Mouse (Mus musculus) hindbrain, embryonic 11.5 days (tissue): ENCODE measurements at regions not wholly inside any gene's neighbourhood (a gene's known extent, or its start where the extent isn't known, plus 50 kb on each side); places are given as distances from the start of the nearest gene placed in this dataset.

Experiments used
- ATAC-seq: fragments of 200-750 bp; cut with Nextera tagmentation; 2 replicates; pipeline ENCODE4 v1.8.0; 2017; ENCODE audit warnings: mild to moderate bottlenecking, moderate TSS enrichment, moderate library complexity; ENCODE audit not compliant: low FRiP score
- DNase-seq: peaks from one replicate; pipeline ENCODE4 v3.0.0-alpha.2; 2015; ENCODE audit warnings: low spot score
- H3K27ac ChIP-seq: fragments of 300-500 bp; sonication (generic); 2 replicates; pipeline ENCODE4 v1.5.1; 2014; ENCODE audit warnings: mild to moderate bottlenecking, low read depth, low read length
- H3K27me3 ChIP-seq: fragments of 300-500 bp; sonication (generic); 2 replicates; pipeline ENCODE4 v1.6.1; 2014; ENCODE audit warnings: mild to moderate bottlenecking, low read length, moderate library complexity, mixed read lengths; ENCODE audit not compliant: control insufficient read depth, insufficient read depth
- H3K36me3 ChIP-seq: fragments of 300-500 bp; sonication (generic); 2 replicates; pipeline ENCODE4 v1.6.1; 2014; ENCODE audit warnings: mild to moderate bottlenecking, low read length, moderate library complexity, mixed read lengths; ENCODE audit not compliant: control insufficient read depth, insufficient read depth
- H3K4me1 ChIP-seq: fragments of 300-500 bp; sonication (generic); replicated peaks from 2 replicates; pipeline ENCODE4 v1.6.1; 2014; ENCODE audit warnings: low read length, mixed read lengths; ENCODE audit not compliant: control insufficient read depth, insufficient read depth
- H3K4me2 ChIP-seq: fragments of 300-500 bp; sonication (generic); replicated peaks from 2 replicates; pipeline ENCODE4 v1.6.1; 2014; ENCODE audit warnings: mild to moderate bottlenecking, low read depth, low read length
- H3K4me3 ChIP-seq: fragments of 300-500 bp; sonication (generic); 2 replicates; pipeline ENCODE4 v1.5.1; 2014; ENCODE audit warnings: low read depth, low read length
- H3K9ac ChIP-seq: fragments of 300-500 bp; sonication (generic); 2 replicates; pipeline ENCODE4 v1.6.1; 2014; ENCODE audit warnings: low read depth, low read length
- H3K9me3 ChIP-seq: fragments of 300-500 bp; sonication (generic); 2 replicates; pipeline ENCODE4 v1.6.1; 2016; ENCODE audit warnings: low read length; ENCODE audit not compliant: control insufficient read depth
- WGBS: fragments of 180-500 bp; shearing (Covaris S2); extraction: QIAGEN DNeasy Blood & Tissue Kit; methylation state at CpG from one replicate; pipeline ENCODE4 v1.1.7; 2014; 5-methylcytosine and 5-hydroxymethylcytosine counted together

DNA sequence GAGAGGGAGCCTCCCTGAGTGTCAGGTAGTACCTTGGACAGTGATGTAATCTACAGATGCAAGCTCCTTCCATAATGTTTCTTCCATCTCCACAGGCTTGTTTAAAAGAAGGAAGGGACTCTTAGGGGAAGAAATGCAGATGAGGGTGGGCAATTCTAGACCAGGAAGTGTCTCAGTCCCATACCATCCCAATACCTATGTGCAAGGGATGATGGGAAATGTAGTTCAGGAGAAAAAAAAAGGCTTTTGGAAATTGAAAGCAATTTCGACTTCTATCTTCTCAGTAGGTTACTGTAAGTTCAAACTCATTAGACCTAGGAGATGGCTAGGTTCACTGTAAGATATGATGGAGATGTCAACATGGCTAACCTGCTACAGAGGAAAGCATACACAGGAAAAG lies 68.3 kb downstream of the Cd83 start:
- H3K27me3 ChIP-seq: no peaks in the 10 kb centered on the region
- whole genome bisulfite sequencing: 78% methylated on average over 1 of the region's 1 CpGs
- H3K9me3 ChIP-seq: no peaks in the 10 kb centered on the region
- no peaks in the 10 kb centered on the region for H3K36me3 ChIP-seq
- H3K27ac ChIP-seq: no peak overlapping the region
- no peak for ATAC-seq
- H3K9ac ChIP-seq: no peak overlapping the region
- no peak overlapping the region for H3K4me3 ChIP-seq
- no peak for DNase-seq
- no peak overlapping the region for H3K4me2 ChIP-seq
- 0 out of 2 replicates have a peak, but pooled peaks cover 3% of the 10 kb centered on the region for H3K4me1 ChIP-seq

DNA sequence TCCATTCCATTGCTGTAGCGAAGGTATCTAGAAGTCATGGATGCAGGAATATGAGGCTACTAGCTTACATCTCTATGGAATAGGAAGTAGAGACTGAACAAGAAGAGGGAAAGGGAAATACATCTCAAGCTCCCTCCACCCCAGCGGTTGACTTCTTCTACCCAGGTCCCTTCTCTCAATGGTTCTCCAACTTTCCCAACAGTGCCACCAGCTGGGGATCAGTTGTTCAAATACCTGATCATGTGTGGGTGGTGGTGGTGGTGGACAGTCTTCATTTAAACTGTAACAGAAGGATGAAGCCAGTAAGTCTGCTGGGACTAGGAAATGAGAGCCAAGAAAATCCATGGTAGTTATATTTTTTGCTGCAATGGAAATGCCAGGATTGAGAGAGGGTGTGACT lies 70.4 kb downstream of the Cd83 start:
- ATAC-seq (no peak), DNase-seq (no peak)
- Histone ChIP-seq H3K9ac (no peak overlapping the region), H3K9me3 (no peaks in the 10 kb centered on the region), H3K27ac (no peak overlapping the region), H3K4me3 (no peak overlapping the region), H3K27me3 (no peaks in the 10 kb centered on the region), H3K4me2 (no peak overlapping the region), H3K4me1 (no peaks in the 10 kb centered on the region), H3K36me3 (no peaks in the 10 kb centered on the region)
- WGBS: 91% methylated on average over 2 of the region's 2 CpGs

DNA sequence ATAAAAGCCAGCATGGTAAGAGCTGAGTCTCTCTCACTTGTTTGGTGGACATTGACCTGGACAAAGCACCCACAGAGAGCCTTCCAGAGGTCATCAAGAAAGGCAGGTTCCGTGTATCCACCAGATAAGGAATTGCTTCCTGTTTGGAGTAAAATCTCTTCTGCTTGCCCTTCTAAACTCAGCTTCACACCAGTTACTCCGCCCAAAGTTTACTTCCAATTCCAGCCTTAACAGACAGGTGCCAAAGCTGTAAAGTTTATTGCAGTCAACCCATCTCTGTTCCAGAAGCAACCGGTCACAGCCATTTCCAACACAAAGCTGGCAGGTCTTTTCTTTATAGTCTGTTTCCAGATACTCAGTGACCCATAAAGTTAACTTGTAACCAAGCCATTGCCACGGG lies 76.4 kb downstream of the Cd83 start:
- H3K27me3 ChIP-seq: peaks cover 2% of the 10 kb centered on the region; the same call in 1 of the 2 replicates
- no peaks in the 10 kb centered on the region for H3K36me3 ChIP-seq
- H3K4me2 ChIP-seq: no peak overlapping the region
- peaks cover 2% of the 10 kb centered on the region; the same call in 1 of the 2 replicates for H3K4me1 ChIP-seq
- H3K9ac ChIP-seq: no peak overlapping the region
- H3K27ac ChIP-seq: no peak overlapping the region
- H3K4me3 ChIP-seq: no peak overlapping the region
- no peaks in the 10 kb centered on the region for H3K9me3 ChIP-seq
- 62% methylated on average over 4 of the region's 4 CpGs for WGBS
- no peak for DNase-seq
- no peak for ATAC-seq

DNA sequence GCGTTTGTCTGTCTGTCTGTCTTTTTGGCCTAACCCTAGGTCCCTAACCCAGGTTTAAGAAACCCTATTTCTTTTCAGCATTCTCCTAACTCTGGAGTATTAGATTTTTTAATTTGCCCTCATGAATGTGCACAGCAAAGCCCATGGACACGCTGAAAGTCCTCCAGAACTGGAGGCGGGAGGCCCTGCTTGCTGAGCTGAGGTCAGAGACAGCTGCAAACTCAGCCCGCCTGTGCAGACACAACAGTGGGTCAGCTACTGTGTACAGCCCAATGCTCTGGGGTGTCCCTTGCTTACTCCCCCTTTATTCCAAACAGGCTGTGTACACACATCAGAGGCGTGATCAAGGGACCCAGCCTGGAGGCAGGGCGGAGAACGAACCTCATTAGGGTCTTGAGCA lies 76.8 kb downstream of the Cd83 start:
- Histone ChIP-seq H3K27me3 (peaks cover 2% of the 10 kb centered on the region; the same call in 1 of the 2 replicates), H3K27ac (no peak overlapping the region), H3K9ac (no peak overlapping the region), H3K36me3 (no peaks in the 10 kb centered on the region), H3K4me3 (no peak overlapping the region), H3K4me2 (no peak overlapping the region), H3K9me3 (no peaks in the 10 kb centered on the region), H3K4me1 (peaks cover 2% of the 10 kb centered on the region; the same call in 1 of the 2 replicates)
- WGBS: 78% methylated on average over 7 of the region's 7 CpGs
- DNase-seq (no peak), ATAC-seq (no peak)

DNA sequence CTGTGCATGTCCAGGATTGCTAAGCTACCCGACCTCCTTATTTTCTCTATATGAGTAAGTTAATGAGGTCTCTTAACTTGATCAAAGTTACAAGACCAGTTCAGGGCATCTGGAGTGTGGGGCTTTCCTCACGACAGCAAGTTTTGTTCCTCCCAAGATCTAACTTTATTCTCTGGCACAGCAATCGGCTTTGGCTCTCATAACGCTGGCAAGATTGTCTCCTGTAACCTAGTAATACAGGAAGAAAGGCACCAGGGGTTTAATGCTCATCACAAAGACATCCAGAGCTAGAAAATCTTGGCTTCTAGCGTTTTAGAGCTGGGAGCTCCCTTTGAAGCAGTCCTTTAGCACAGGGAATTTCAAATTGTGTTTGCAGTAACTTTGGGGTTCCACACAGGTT lies 77.5 kb downstream of the Cd83 start:
- H3K9ac ChIP-seq: no peak overlapping the region
- H3K9me3 ChIP-seq: no peaks in the 10 kb centered on the region
- no peak overlapping the region for H3K27ac ChIP-seq
- H3K4me3 ChIP-seq: no peak overlapping the region
- H3K36me3 ChIP-seq: no peaks in the 10 kb centered on the region
- no peak for DNase-seq
- ATAC-seq: no peak
- peaks cover 2% of the 10 kb centered on the region; the same call in 1 of the 2 replicates for H3K27me3 ChIP-seq
- H3K4me2 ChIP-seq: no peak overlapping the region
- WGBS: 86% methylated on average over 5 of the region's 5 CpGs
- peaks cover 2% of the 10 kb centered on the region; the same call in 1 of the 2 replicates for H3K4me1 ChIP-seq

DNA sequence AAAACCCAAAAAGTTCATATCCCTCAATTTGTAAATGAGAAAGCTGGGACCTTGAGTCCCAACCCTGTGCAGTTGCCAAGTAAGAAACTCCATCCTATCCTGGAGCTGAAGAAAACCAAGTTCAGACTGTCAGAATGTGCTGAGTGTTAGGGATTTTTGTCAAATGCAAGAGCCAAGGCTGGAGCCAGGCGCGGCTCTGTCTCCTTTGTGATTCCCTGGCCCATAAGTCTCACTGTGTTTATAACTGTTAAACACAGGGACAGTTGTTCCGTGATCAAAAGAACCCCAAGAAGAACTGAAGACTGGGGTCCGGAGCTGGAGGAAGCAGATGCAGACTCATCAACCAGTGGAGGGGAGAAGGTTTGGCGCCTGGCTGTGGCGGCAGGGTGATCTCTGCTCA lies 78.0 kb downstream of the Cd83 start:
- Histone ChIP-seq H3K27me3 (peaks cover 2% of the 10 kb centered on the region; the same call in 1 of the 2 replicates), H3K9me3 (no peaks in the 10 kb centered on the region), H3K9ac (no peak overlapping the region), H3K4me3 (no peak overlapping the region), H3K4me1 (peaks cover 2% of the 10 kb centered on the region; the same call in 1 of the 2 replicates), H3K36me3 (no peaks in the 10 kb centered on the region), H3K27ac (no peak overlapping the region), H3K4me2 (no peak overlapping the region)
- ATAC-seq (no peak), DNase-seq (no peak)
- 89% methylated on average over 6 of the region's 6 CpGs for WGBS

DNA sequence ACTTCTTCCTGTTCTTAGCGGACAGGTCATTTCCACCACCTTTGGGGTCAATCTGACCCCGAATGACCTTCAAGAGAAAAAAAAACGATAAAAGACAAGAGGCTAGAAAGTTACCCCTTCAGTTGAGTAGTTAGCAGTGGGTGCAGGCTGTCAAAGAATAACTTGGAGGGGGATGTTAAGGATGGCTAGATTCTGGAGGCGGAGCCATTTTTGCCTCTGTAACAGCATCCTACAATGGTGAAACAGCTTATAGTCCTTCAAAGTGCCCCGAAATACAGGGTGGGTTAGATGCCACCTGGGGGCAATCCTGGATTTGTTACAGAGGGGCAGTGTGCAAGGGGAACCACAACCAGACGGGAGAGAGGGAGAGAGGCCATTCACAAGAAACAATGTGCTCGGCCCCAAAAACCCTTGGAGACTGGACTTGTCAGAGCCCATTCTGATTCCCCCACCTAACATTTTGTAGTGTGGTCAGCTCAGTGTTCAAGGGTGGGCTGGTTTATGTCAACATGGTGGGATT lies 79.1 kb downstream of the Cd83 start:
- H3K36me3 ChIP-seq: no peaks in the 10 kb centered on the region
- ATAC-seq (no peak), DNase-seq (no peak)
- H3K4me3 ChIP-seq: no peak overlapping the region
- H3K27ac ChIP-seq: no peak overlapping the region
- no peak overlapping the region for H3K9ac ChIP-seq
- no peaks in the 10 kb centered on the region for H3K9me3 ChIP-seq
- no peak overlapping the region for H3K4me2 ChIP-seq
- H3K27me3 ChIP-seq: peaks cover 2% of the 10 kb centered on the region; the same call in 1 of the 2 replicates
- peaks cover 2% of the 10 kb centered on the region; the same call in 1 of the 2 replicates for H3K4me1 ChIP-seq
- WGBS: 74% methylated on average over 7 of the region's 7 CpGs

DNA sequence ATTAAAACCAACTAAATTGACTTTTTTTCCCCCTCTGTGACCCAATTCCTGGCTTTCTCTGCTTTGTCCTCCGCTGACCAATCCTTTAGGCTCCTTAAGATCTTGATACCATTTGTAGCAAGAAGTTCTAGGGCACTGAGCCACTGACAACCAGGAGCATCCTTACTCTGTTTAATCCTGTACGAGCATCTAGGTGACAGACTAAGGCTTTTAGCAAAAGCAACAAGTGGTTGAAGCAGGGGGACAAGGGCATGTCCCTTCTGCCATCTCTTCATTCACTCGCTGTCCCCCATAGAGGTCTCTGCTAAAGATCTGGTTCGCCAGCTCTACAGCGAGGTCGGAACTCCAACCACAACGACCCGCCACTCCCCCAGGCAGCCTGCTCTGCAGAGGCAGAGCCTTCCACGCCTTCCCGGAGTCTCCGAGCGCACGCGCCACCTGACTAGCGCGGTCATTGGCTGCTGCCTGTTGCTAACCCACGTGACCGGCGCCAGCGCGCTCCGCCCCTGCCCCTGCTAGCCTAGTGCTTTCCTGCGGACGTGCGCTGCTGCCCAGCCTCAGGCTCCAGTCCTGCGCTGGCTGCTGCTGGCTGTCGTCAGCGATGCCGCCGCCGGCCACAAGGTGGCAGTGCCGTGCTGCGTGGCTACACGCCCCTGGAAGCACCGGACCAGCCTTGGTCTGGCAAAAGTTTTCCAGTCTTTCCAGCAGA lies 79.7 kb downstream of the Cd83 start:
- Histone ChIP-seq H3K9ac (no peak overlapping the region; the same call in 1 of the 2 replicates), H3K27me3 (peaks cover 2% of the 10 kb centered on the region; the same call in 1 of the 2 replicates), H3K9me3 (no peaks in the 10 kb centered on the region), H3K27ac (no peak overlapping the region), H3K4me3 (peak overlapping the region; percentile 19), H3K36me3 (no peaks in the 10 kb centered on the region), H3K4me2 (peak overlapping the region; percentile 38), H3K4me1 (peaks cover 2% of the 10 kb centered on the region; the same call in 1 of the 2 replicates)
- DNase-seq (peak; percentile 99), ATAC-seq (peak; percentile 97)
- whole genome bisulfite sequencing: 2% methylated on average over 35 of the region's 35 CpGs

DNA sequence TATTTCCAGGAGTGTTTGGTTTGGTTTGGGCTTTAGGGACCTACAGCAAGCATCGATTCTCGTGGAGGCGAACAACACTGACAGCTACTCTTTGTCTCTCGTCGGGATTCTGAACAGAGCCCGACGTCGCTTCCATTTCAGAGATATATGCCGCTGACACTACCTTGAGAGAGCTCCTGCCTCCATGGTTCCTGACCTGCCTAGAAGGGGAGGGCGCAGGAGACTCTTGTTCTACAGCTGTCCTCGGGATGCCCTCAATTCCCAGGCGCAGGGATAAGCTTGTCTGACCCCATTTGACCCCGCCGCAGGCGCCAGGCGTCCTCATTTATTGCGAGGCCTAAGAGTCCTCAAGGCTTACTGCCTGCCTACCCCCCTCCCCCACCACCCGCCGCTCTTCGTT lies 80.5 kb downstream of the Cd83 start:
- H3K9ac ChIP-seq: peak overlapping the region; percentile 24; the same call in 1 of the 2 replicates
- no peak overlapping the region for H3K27ac ChIP-seq
- peaks cover 2% of the 10 kb centered on the region; the same call in 1 of the 2 replicates for H3K27me3 ChIP-seq
- peak overlapping the region; percentile 35 for H3K4me2 ChIP-seq
- H3K9me3 ChIP-seq: no peaks in the 10 kb centered on the region
- ATAC-seq: peak; percentile 64
- peak; percentile 67 for DNase-seq
- peaks cover 2% of the 10 kb centered on the region; the same call in 1 of the 2 replicates for H3K4me1 ChIP-seq
- 1% methylated on average over 20 of the region's 20 CpGs for WGBS
- peak overlapping the region; percentile 13; the same call in 1 of the 2 replicates for H3K4me3 ChIP-seq
- no peaks in the 10 kb centered on the region for H3K36me3 ChIP-seq
